Mouse (Mus musculus) testis, adult 2 months (tissue): Measurements from ENCODE around the gene Cbx4.

Experiments used
- CTCF ChIP-seq: fragments of 200-500 bp; IDR thresholded peaks from 2 replicates; pipeline ENCODE4 v1.5.1; 2012; ENCODE audit warnings: low read depth, mild to moderate bottlenecking, inconsistent platforms, low read length, moderate library complexity; ENCODE audit not compliant: control insufficient read depth, insufficient read depth, insufficient replicate concordance
- POLR2A ChIP-seq: fragments of 200-500 bp; IDR thresholded peaks from 2 replicates; pipeline ENCODE4 v1.6.1; 2012; ENCODE audit warnings: low read depth, mild to moderate bottlenecking, inconsistent platforms, low read length, moderate library complexity; ENCODE audit not compliant: control insufficient read depth

DNA sequence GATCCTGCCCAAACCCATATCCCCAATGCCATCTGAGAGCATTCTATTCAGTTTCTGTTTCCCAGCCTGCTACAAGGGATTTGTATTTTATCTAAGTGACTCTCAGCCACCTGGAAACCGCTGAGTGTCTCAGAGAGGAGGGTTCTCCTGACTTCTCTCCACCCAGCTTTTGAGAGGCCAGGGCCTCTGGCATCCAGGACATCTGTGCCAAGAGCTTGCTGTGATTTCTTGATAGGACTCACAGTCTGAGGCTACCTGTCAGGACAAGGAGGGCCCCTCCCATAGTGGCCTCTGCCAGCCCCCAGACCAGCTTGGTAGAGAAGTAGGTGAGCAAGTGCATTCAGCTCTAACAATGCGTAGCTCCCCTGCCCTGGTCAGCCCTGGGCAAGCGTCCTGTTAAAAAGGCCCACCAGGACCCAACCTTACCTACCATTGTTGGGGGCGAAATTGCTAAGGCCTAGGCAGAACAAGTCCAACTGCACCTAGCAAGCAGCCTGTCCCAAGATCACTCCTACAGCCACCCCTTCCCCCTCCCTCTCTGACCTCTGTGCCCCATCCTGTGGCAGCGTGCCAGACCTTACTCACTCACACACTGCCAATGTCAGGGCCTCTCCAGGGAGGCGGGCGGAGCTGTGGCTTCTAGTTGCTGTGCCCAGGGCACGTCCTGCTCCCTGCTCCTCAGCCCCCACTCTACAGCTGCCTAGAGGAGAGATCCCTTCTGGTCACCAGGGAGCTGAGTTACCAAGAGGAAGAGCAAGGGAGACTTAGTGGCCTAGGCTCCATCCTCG is 41.9 kb upstream of the Cbx4 start:
- TF ChIP-seq CTCF: no peak
- no peak for TF ChIP-seq POLR2A
